In genomic region chr12:32307280-32308006, GRCm38 (mm10) we compare ENCODE assay signal across 12 mouse cellular contexts.
A peak's percentile ranks its signal among the peaks of the same experiment; 100 is the strongest.
DNase-seq lines count a peak whose midpoint lies in the region; ATAC-seq and TF ChIP-seq lines count a peak whose summit lies in the region.
"Had no signal": no experiment of that assay in that cellular context is flagged by ENCODE, and none has a peak within 500 bp of the region (broad histone marks: within the 10 kb centered on the region; RNA-seq: fewer than 3 reads in every experiment).

No protein-coding gene starts in this region.

- no peaks in the 10 kb centered on the region for H3K9me3 ChIP-seq in lung, embryonic 15.5 days
- no peaks in the 10 kb centered on the region for H3K9me3 ChIP-seq in stomach, postnatal 0 days (ENCODE audit: control insufficient read depth, low read length)
- H3K9me3 ChIP-seq: embryonic facial prominence, embryonic 15.5 days had no signal

- no peak for DNase-seq in lung, adult 2 months
- no peak for DNase-seq in stomach, postnatal 0 days (ENCODE audit: low spot score)
- DNase-seq in left cerebral cortex, postnatal 25 days (ENCODE audit: low spot score in 2 of 2), result no peak
- DNase-seq in retina, postnatal 1 day, result no peak
- no peak for DNase-seq in adrenal gland, postnatal 14 days
- DNase-seq: cerebellum, adult 18-20 months; kidney, adult 11 months had no signal

- peak; percentile 59; the same call in 1 of the 2 replicates for ATAC-seq in lung, embryonic 15.5 days (ENCODE audit: borderline replicate concordance, extremely low read depth, low FRiP score, low TSS enrichment)
- ATAC-seq in hematopoietic stem cell, adult 5-6 weeks (replicated peaks in 1 of 2; ENCODE audit: insufficient read depth in 1 of 2, low FRiP score in 2 of 2, low TSS enrichment in 1 of 2, low read depth in 1 of 2, poor library complexity in 2 of 2, severe bottlenecking in 2 of 2), result peak; percentile 42 to 51; a peak in 2 of 4 replicates
- ATAC-seq in stomach, postnatal 0 days (ENCODE audit: low FRiP score, low TSS enrichment), result peak; percentile 89

- H3K4me3 ChIP-seq in lung, embryonic 15.5 days, result no peak overlapping the region
- H3K4me3 ChIP-seq in lung, adult 2 months (replicated peaks; ENCODE audit: extremely low read depth, low read depth, low read length), result no peak overlapping the region
- H3K4me3 ChIP-seq in macrophage (ENCODE audit: inconsistent target), result no peak overlapping the region
- H3K4me3 ChIP-seq in stomach, postnatal 0 days (ENCODE audit: low read depth, low read length), result no peak overlapping the region
- H3K4me3 ChIP-seq: embryonic facial prominence, embryonic 15.5 days had no signal

- intact Hi-C loops in left cerebral cortex, postnatal 25 days (cut with DNase I), result no loop called here

- TF ChIP-seq POLR2A in lung, adult 2 months (IDR thresholded peaks at IDR 0.05; ENCODE audit: borderline replicate concordance, extremely low read depth, low read depth, low read length), result no peak

- H3K4me1 ChIP-seq in lung, embryonic 15.5 days, result no peaks in the 10 kb centered on the region
- H3K4me1 ChIP-seq in lung, adult 2 months (ENCODE audit: control insufficient read depth, insufficient read depth, low read length), result no peaks in the 10 kb centered on the region
- no peaks in the 10 kb centered on the region for H3K4me1 ChIP-seq in stomach, postnatal 0 days (replicated peaks; ENCODE audit: control insufficient read depth, insufficient read depth)
- H3K4me1 ChIP-seq: embryonic facial prominence, embryonic 15.5 days had no signal

- H3K36me3 ChIP-seq in lung, embryonic 15.5 days, result no peaks in the 10 kb centered on the region
- H3K36me3 ChIP-seq in macrophage (ENCODE audit: inconsistent target), result no peaks in the 10 kb centered on the region
- no peaks in the 10 kb centered on the region for H3K36me3 ChIP-seq in stomach, postnatal 0 days (ENCODE audit: control insufficient read depth, insufficient read depth, low read length)
- H3K36me3 ChIP-seq: embryonic facial prominence, embryonic 15.5 days had no signal

- no peaks in the 10 kb centered on the region for H3K79me2 ChIP-seq in macrophage (ENCODE audit: inconsistent target)

- H3K27ac ChIP-seq in lung, embryonic 15.5 days, result no peak overlapping the region
- H3K27ac ChIP-seq in macrophage, result peak overlapping the region; percentile 86
- no peak overlapping the region for H3K27ac ChIP-seq in stomach, postnatal 0 days (replicated peaks)
- H3K27ac ChIP-seq: embryonic facial prominence, embryonic 15.5 days had no signal

- H3K27me3 ChIP-seq in lung, embryonic 15.5 days, result no peaks in the 10 kb centered on the region
- no peaks in the 10 kb centered on the region for H3K27me3 ChIP-seq in stomach, postnatal 0 days (ENCODE audit: control insufficient read depth, insufficient read depth, low read length)
- H3K27me3 ChIP-seq: CH12.LX; embryonic facial prominence, embryonic 15.5 days had no signal

- no peak overlapping the region for H3K9ac ChIP-seq in lung, embryonic 15.5 days
- no peak overlapping the region for H3K9ac ChIP-seq in stomach, postnatal 0 days (ENCODE audit: low read length)
- H3K9ac ChIP-seq: embryonic facial prominence, embryonic 15.5 days had no signal

- no peak for TF ChIP-seq EP300 in stomach, postnatal 0 days (optimal IDR thresholded peaks at IDR 0.05)

- 54% methylated on average over 9 of the region's 9 CpGs for WGBS in lung, embryonic 15.5 days
- WGBS in lung, adult 2 months, result 55% methylated on average over 9 of the region's 9 CpGs
- 37% methylated on average over 9 of the region's 9 CpGs for WGBS in macrophage (ENCODE audit: missing documents)
- WGBS in stomach, postnatal 0 days, result 52% methylated on average over 9 of the region's 9 CpGs

- H3K4me2 ChIP-seq in lung, embryonic 15.5 days, result no peak overlapping the region
- no peak overlapping the region for H3K4me2 ChIP-seq in stomach, postnatal 0 days (replicated peaks; ENCODE audit: low read depth)
- H3K4me2 ChIP-seq: embryonic facial prominence, embryonic 15.5 days had no signal

- no peak for TF ChIP-seq CTCF in lung, adult 2 months (IDR thresholded peaks at IDR 0.05; ENCODE audit: insufficient read depth, low read length)
- TF ChIP-seq CTCF in stomach, postnatal 0 days (IDR thresholded peaks at IDR 0.05; ENCODE audit: low read depth), result no peak
